Mouse (Mus musculus) stomach, postnatal 0 days (tissue): ENCODE results near the gene Slc46a3. TPM values are rescaled to one million over a fixed set of nuclear protein-coding genes. Genes with fewer than 3 reads are reported as not detected.

Experiments
- ATAC-seq: fragments of 200-750 bp; cut with Nextera tagmentation; 2 replicates; pipeline ENCODE4 v1.8.0; 2017; ENCODE audit not compliant: low FRiP score, low TSS enrichment
- DNase-seq: peaks from one replicate; pipeline ENCODE4 v3.0.0-alpha.2; 2016; ENCODE audit warnings: low spot score
- H3K27ac ChIP-seq: fragments of 300-500 bp; sonication (generic); replicated peaks from 2 replicates; pipeline ENCODE4 v1.5.1; 2014; ENCODE audit warnings: mild to moderate bottlenecking, control low read depth
- H3K27me3 ChIP-seq: fragments of 300-500 bp; sonication (generic); 2 replicates; pipeline ENCODE4 v1.6.1; 2014; ENCODE audit warnings: low read length; ENCODE audit not compliant: control insufficient read depth, insufficient read depth
- H3K36me3 ChIP-seq: fragments of 300-500 bp; sonication (generic); 2 replicates; pipeline ENCODE4 v1.6.1; 2014; ENCODE audit warnings: low read length, mixed read lengths; ENCODE audit not compliant: control insufficient read depth, insufficient read depth
- H3K4me1 ChIP-seq: fragments of 300-500 bp; sonication (generic); replicated peaks from 2 replicates; pipeline ENCODE4 v1.6.1; 2014; ENCODE audit warnings: antibody characterized with exemption; ENCODE audit not compliant: control insufficient read depth, insufficient read depth
- H3K4me2 ChIP-seq: fragments of 300-500 bp; sonication (generic); replicated peaks from 2 replicates; pipeline ENCODE4 v1.6.1; 2014; ENCODE audit warnings: low read depth, mild to moderate bottlenecking, control low read depth, moderate library complexity
- H3K4me3 ChIP-seq: fragments of 300-500 bp; sonication (generic); 2 replicates; pipeline ENCODE4 v1.5.1; 2014; ENCODE audit warnings: low read depth, low read length, control low read depth
- H3K9ac ChIP-seq: fragments of 300-500 bp; sonication (generic); 2 replicates; pipeline ENCODE4 v1.6.1; 2014; ENCODE audit warnings: mild to moderate bottlenecking, low read length, control low read depth, mixed read lengths
- H3K9me3 ChIP-seq: fragments of 300-500 bp; sonication (generic); 2 replicates; pipeline ENCODE4 v1.6.1; 2016; ENCODE audit warnings: low read length; ENCODE audit not compliant: control insufficient read depth
- CTCF ChIP-seq: IDR thresholded peaks from 2 replicates; pipeline ENCODE4 v1.5.1; 2016; ENCODE audit warnings: antibody characterized with exemption, low read depth, mild to moderate bottlenecking, moderate library complexity
- EP300 ChIP-seq: optimal IDR thresholded peaks from 2 replicates; pipeline ENCODE3; 2016; ENCODE audit warnings: antibody characterized with exemption
- WGBS: fragments of 180-500 bp; shearing (Covaris S2); extraction: QIAGEN DNeasy Blood & Tissue Kit; methylation state at CpG from one replicate; pipeline ENCODE4 v1.1.7; 2014; 5-methylcytosine and 5-hydroxymethylcytosine counted together
- polyA plus RNA-seq: library from polyadenylated mRNA; unstranded; fragments of >200 nt; fragmentation: Nextera tagmentation; extraction: Ambion mirVana; gene quantifications from 2 replicates; pipeline ENCODE4 v1.2.1, GENCODE M21; 2015

The Slc46a3 gene
- polyA plus RNA-seq, 1 experiment from 2014 or later = 2.7 TPM

- H3K4me1 ChIP-seq = no peaks in the 10 kb centered on the region
- DNase-seq (no peak), ATAC-seq (no peak)
- no peak overlapping the region for H3K4me2 ChIP-seq
- no peaks in the 10 kb centered on the region for H3K9me3 ChIP-seq
- no peaks in the 10 kb centered on the region for H3K27me3 ChIP-seq
- H3K9ac ChIP-seq = no peak overlapping the region
- H3K36me3 ChIP-seq = peaks cover 28% of the 10 kb centered on the region
- 93% methylated on average over 18 of the region's 18 CpGs for WGBS
- no peak for TF ChIP-seq CTCF
- TF ChIP-seq EP300 = no peak
- no peak overlapping the region for H3K27ac ChIP-seq
- no peak overlapping the region for H3K4me3 ChIP-seq
These were observed 20.0 kb downstream of the Slc46a3 start for GRCm38 (mm10) chr5:147874491-147875065.

GRCm38 (mm10) chr5:147871091-147871820, 23.4 kb downstream of the Slc46a3 start:
- Histone ChIP-seq H3K36me3 (peaks cover 20% of the 10 kb centered on the region), H3K4me2 (no peak overlapping the region), H3K27ac (no peak overlapping the region), H3K4me1 (no peaks in the 10 kb centered on the region), H3K9me3 (no peaks in the 10 kb centered on the region), H3K9ac (no peak overlapping the region), H3K4me3 (no peak overlapping the region), H3K27me3 (no peaks in the 10 kb centered on the region)
- TF ChIP-seq EP300 (no peak), CTCF (no peak)
- 86% methylated on average over 15 of the region's 15 CpGs for WGBS
- DNase-seq = no peak
- peak; percentile 46; the same call in 1 of the 2 replicates for ATAC-seq

DNA sequence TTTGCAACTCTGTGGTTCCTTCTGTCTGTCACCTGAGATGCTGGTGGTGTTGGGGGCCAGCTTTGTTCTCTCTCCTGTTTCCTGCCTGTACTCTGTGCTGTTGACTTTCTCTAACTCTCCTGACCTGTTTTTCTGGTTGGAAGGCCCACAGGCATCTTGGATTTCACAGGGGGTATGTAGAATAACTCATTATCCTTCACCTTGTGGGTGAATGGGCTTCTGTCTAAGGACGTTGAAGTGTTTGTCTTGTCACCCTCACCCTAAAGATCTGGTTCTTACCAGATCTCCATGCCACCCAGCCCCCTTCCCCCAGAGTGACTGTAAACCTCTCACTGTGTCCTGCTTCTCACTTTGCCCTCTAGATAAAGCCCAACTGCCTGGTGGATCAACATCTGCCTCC, 24.3 kb downstream of the Slc46a3 start:
- no peaks in the 10 kb centered on the region for H3K4me1 ChIP-seq
- H3K4me3 ChIP-seq = no peak overlapping the region
- no peak for DNase-seq
- 46% methylated on average over 1 of the region's 1 CpGs for WGBS
- no peak overlapping the region for H3K4me2 ChIP-seq
- peak overlapping the region; percentile 65 for H3K27ac ChIP-seq
- H3K36me3 ChIP-seq = peaks cover 15% of the 10 kb centered on the region
- no peaks in the 10 kb centered on the region for H3K27me3 ChIP-seq
- ATAC-seq = peak; percentile 27; the same call in 1 of the 2 replicates
- TF ChIP-seq CTCF = no peak
- no peak for TF ChIP-seq EP300
- H3K9ac ChIP-seq = no peak overlapping the region
- no peaks in the 10 kb centered on the region for H3K9me3 ChIP-seq

DNA sequence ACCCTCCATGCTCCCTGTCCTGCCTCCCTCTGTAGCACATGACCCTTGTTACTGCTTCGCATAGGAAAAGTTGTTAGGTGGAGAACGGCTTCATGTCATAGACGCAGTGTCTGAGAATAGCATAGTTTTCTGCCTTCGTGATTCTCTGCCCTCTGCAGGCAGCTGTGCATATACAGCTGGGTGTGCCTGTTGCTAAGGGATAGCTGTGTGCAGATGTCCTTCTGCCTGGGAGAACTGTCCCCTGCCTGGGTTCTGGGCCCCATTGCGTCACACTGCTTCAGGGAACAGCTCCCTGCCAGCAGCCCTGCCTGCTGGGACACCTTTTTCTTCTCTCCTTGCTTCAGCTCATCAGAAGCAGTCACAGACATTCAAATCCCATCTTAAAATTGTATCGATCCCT, 25.0 kb downstream of the Slc46a3 start:
- peak; percentile 44; the same call in 1 of the 2 replicates for ATAC-seq
- peaks cover 12% of the 10 kb centered on the region for H3K36me3 ChIP-seq
- 72% methylated on average over 6 of the region's 6 CpGs for WGBS

DNA sequence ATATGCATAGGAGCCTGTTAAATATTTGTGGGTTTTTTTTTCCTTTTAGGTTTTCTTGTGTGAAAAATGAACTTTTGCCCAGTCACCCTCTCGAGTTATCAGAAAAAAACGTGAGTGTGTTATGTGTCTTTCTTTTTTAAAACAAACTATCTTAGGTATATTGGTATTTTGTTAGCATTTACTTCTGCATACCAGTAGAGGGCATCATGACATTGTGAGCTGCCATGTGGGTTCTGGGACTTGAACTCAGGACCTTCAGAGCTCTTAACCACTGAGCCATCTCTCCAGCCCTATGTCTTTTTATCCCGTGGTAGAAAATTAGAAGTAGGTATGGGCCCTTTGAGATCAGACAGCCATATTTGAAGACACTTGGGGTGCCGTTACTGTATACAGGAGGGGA, 25.9 kb downstream of the Slc46a3 start:
- Histone ChIP-seq H3K36me3 (peaks cover 9% of the 10 kb centered on the region; the same call in 1 of the 2 replicates), H3K9ac (no peak overlapping the region), H3K4me1 (no peaks in the 10 kb centered on the region), H3K9me3 (no peaks in the 10 kb centered on the region), H3K4me3 (no peak overlapping the region), H3K4me2 (no peak overlapping the region), H3K27ac (no peak overlapping the region), H3K27me3 (no peaks in the 10 kb centered on the region)
- no peak for ATAC-seq
- WGBS = 93% methylated on average over 4 of the region's 4 CpGs
- no peak for DNase-seq
- TF ChIP-seq EP300 (no peak), CTCF (peak; percentile 46)

More for the DNA sequence above, 25.0 kb downstream of the Slc46a3 start:
- TF ChIP-seq EP300 = no peak
- peak; percentile 45 for TF ChIP-seq CTCF
- Histone ChIP-seq H3K9me3 (no peaks in the 10 kb centered on the region), H3K4me3 (no peak overlapping the region), H3K4me2 (no peak overlapping the region), H3K4me1 (no peaks in the 10 kb centered on the region), H3K27ac (peak overlapping the region; percentile 65), H3K9ac (no peak overlapping the region), H3K27me3 (no peaks in the 10 kb centered on the region)
- DNase-seq = peak; percentile 27
